Mouse (Mus musculus) cerebellum, adult 8-10 months (tissue): ENCODE results near the gene Trim56.
"Not testable (repeated sequence)": the region's sequence is repeated elsewhere in the genome, so short reads cannot be mapped to it uniquely, and the experiment has no call there.

Experiments used
- DNase-seq: peaks from one replicate; pipeline ENCODE4 v3.0.0; 2022

Gene Trim56

DNA sequence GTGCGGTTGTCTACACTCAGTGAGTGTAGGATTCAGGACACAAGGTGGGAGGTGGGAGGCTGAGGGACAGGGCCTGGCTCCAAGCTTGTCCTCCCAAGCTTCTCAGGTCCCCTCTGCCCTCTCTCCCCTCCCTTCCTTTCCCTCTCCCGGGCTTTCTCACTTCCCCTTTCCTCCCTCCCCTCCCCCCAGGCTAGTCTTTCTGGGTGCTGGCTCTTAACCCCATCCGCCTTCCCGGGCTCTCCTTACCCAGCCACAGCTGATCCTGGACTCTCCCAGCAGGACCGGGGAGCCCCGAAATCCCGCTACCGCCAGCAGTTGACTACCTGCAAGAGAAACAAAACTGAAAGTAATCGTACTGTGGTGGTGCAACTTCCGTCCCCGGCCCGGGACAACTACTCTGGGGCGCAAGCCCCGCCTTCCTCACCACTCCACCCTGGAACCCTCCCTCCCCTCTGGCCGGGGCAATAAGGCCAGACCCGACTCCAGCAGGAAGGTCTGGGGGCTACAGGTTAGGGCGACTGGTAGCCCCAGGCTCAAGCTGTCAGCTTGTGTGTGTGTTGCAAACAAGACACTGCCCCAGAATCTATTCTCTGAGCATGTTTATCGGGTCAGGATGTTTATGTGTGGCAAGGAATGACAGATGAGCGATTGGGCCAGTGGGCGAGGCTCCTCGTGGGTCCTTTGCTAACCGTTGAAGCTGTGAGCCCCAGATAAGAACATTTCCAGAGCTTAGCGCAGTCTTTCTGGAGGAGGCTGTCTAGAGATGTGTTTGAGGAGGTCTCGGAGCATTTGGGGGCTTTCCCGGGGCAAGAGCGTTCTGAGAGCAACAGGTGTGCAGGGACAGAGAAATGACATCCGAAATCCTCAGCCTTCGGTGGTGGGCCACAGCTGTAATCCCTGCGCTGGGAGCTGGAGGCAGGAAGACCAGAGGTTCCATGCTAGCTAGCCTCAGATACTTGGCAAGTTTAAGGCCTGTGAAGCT, at the start of gene Trim56:
Gene Trim56 (minus strand): TSS at position 344 of the 982 bp plus-strand sequence.
- DNase-seq: no peak

DNA sequence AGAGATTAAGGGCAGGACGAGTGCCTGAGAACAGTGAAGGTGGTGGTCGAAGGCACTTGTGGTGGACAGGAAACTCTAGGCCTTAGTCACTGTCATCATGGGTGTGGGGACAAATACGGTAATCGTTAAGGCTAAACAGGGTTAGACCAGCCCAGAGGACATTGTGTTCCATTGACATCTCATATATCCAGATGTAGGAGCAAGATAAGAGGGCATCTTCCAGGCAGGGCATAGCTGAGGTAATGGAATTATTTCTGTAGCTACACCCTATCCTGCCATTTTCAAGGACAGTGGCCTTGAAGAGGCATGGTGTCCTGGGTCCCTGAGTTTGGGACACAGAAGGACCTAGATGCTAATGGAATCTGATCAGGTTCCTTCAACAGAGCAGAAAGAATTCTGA, 45.8 kb upstream of the Trim56 start:
- DNase-seq: no peak

- no peak for DNase-seq
Observed at GRCm38 (mm10) chr5:137159461-137159860, 43.5 kb upstream of the Trim56 start.

DNA sequence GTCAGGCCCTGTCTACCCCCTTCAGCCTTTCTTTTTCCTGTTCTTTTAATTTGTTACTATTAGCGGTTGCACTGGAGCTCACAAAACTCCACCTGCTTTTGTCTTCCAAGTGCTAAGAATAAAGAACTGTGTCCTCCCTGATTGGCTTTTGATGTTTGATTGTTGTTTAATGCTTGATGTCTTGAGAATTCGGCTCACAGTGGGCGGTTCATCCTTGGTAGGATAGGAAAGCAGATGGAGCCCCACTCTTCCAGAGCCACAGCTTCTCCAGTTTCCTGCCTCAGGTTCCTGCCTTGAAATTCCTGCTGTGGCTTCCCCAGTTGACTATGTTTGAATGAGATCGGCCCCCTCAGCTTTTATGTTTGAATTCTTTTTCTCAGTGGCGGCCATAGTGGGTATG, 37.3 kb upstream of the Trim56 start:
- no peak for DNase-seq

DNA sequence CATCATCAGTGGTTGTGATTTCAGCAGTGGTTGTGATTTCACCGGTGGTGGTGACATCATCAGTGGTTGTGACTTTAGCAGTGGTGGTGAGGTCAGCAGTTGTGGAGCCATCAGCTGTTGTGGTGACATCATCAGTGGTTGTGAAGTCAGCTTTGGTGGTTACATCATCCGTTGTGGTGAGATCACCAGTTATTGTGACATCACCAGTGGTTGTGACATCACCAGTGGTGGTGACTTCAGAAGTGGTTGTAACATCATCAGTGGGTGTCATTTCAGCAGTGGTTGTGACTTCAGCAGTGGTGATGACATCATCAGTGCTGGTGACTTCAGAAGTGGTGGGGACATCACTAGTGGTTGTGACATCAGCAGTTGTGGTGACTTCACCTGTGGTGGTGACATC, 36.6 kb upstream of the Trim56 start:
- no peak for DNase-seq

DNA sequence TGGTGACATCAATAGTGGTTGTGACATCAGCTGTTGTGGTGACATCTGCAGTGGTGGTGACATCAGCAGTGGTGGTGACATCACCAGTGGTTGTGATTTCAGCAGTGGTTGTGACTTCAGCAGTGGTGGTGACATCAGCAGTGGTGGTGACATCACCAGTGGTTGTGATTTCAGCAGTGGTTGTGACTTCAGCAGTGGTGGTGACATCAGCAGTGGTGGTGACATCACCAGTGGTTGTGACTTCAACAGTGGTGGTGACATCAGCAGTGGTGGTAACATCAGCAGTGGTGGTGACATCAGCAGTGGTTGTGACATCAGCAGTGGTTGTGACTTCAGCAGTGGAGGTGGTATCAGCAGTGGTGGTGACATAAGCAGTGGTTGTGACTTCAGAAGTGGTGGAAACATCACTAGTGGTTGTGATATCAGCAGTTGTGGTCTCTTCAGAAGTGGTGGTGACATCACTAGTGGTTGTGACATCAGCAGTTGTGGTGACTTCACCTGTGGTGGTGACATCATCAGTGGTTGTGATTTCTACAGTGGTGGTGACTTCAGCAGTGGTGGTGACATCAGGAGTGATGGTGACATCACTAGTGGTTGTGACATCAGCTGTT, 33.4 kb upstream of the Trim56 start, which contains the start of gene Muc3:
Gene Muc3 (minus strand): TSS at position 51 of the 611 bp plus-strand sequence.
- not testable (repeated sequence) for DNase-seq

DNA sequence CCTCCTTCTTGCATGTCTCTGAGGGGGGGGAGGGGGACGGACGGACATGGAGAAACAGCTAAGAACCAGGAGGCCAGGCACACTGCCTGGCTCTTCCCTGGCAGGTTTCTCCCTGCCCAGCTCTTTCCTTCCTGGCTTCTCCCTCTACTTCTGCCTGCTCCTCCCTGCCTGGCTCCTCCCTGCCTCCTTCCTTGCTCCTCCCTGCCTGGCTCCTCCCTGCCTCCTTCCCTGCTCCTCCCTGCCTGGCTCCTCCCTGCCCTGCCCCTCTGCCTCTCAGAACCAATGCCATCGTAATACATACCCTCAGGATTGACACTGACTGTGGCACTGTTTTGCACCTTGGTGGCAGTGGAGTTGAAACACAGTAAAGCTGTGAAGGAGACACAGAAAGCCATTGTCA, 24.8 kb upstream of the Trim56 start:
- no peak for DNase-seq

DNA sequence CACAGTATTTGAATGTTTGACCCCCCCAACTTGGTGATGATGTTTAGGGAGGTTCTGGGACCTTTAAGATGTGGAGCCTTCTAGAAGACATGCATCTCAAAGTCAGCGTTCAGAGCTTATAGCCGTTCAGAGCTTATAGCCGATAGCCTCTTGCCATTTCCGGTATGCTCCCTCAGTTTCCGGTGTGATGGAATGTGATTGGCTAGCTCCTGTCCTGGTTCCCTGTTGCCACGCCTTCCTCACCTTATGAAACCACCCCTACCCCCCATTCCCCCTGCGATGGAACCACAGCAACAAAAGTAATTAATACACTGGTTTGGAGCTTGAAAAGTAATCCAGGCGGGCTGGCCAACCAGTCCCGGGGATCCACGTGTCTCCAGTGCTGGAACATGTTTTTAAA, 23.0 kb upstream of the Trim56 start:
- no peak for DNase-seq

DNA sequence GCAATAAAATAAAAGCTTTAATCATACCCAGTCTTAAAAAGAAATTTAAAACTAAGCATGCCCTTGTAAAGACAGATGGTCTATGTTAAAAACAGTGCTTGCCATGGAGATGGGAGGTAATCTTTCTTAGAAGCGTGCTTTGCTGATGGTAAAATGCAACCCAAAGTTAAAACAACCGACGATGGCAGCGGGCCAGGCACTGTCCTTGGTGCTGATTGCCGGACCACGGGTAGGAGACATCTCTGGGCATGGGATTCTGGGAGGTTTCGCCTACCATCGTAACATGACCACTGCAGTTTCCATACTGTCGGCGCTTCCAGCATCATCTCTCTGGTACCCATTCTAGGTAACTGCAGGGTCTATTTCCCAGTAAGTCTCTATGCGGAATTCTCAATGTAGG, 18.9 kb upstream of the Trim56 start:
- DNase-seq: no peak

DNA sequence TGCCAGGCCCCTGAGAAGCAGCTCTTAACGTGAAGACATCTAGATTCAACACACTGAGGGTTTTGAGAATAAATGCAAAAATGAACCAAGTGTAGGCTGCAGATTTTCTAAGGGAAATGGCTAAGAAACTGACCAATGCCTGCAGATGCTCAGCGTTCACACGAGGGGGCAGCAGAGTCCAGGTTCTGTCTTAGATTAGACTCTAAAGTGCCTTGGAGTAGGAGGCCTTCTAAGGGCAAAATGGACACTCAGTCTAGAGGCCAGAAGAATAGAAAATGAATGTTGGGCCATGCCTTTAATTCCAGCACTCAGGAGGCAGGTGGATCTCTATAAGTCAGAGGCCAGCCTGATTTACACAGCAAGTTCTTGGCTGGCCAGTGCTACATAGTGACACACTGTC, 15.5 kb upstream of the Trim56 start:
- DNase-seq: peak; percentile 52

GRCm38 (mm10) chr5:137129281-137129680, 13.3 kb upstream of the Trim56 start:
- DNase-seq: no peak

GRCm38 (mm10) chr5:137123516-137123915, 7.5 kb upstream of the Trim56 start:
- no peak for DNase-seq

- peak; percentile 64 for DNase-seq
Observed at GRCm38 (mm10) chr5:137122686-137123193, 6.7 kb upstream of the Trim56 start.

- DNase-seq: no peak
Observed at GRCm38 (mm10) chr5:137121280-137121679, 5.3 kb upstream of the Trim56 start.

GRCm38 (mm10) chr5:137118878-137119277, 2.9 kb upstream of the Trim56 start:
- no peak for DNase-seq

DNA sequence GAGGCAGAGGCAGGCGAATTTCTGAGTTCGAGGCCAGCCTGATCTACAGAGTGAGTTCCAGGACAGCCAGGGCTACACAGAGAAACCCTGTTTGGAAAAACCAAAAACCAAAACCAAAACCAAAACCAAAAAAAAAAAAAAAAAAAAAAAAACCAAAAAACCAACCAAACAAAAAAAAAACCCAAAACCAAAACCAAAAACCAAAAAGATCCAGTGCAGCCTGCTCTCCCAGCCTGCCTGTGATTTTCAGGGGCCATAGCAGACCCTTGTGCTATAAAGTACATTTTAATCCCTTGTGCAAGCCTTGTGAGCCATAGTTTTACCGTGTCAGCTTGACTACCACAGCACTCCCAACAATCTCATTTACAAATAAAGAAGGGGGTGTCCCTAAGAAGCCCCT, 2.0 kb upstream of the Trim56 start:
- not testable (repeated sequence) for DNase-seq

- no peak for DNase-seq
Observed at GRCm38 (mm10) chr5:137116987-137117386, 978 bp upstream of the Trim56 start.

- no peak for DNase-seq
Observed at GRCm38 (mm10) chr5:137114891-137115561, 983 bp downstream of the Trim56 start.

- no peak for DNase-seq
Observed at GRCm38 (mm10) chr5:137111542-137112408, 4.2 kb downstream of the Trim56 start.

- DNase-seq: no peak
Observed at GRCm38 (mm10) chr5:137110863-137111262, 5.1 kb downstream of the Trim56 start.

DNA sequence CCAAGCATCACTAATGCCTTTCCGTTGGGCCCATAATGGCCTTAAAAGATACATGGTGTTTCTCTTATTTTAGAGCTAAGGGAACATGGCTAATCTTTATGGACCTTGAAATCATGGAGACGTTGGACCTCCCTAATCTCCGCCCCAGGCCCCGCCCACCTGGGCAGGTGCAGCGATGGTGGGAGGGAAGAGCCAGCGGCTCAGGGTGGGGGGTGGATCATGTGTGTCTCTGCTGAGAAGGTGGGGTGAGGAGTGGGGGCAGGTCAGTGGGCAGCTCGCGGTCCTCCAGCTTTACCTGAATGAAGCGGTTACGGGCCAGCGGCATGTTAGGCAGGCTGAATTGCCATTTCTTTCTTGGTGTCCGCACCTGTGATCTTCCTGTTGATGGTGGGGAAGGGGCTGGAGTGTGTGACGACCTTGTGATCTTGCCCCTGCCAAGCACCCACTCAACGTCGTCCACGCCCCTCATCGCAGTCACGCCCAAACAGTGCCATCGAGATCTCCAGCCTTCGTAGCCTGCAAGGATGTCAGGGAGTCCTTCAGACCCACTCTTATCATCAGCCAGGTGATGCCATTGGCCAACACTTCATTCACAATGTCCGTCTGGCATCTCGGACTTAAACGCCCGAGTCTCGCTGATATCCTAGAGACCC, 5.9 kb downstream of the Trim56 start:
- DNase-seq: no peak

DNA sequence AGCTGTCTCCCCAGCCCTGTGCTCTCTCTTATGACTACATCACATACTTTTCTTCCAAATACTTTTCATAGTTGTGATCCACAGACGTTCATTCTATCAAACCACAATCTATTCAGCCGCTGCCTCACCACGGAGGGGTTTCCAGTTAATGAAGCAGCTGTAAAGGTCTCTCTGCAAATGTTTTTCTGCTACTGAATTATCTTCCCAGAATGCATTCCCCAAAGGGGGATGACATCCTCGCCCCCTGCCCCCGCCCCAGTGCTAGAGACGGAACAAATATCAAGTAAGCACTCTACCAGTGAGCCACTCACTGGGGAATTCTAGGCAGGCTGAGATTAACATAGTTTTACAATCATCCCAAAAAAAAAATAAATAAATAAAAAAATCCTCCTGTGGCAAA, 7.9 kb downstream of the Trim56 start:
- no peak for DNase-seq
